Mouse (Mus musculus): ENCODE results near the gene Cmc1. TPM values are rescaled to one million over a fixed set of nuclear protein-coding genes. Genes with fewer than 3 reads are reported as not detected.
"Not testable (repeated sequence)": the region's sequence is repeated elsewhere in the genome, so short reads cannot be mapped to it uniquely, and the experiment has no call there.

The Cmc1 gene
- polyA plus RNA-seq, 1 experiment from 2014 or later, result 14.8 TPM

GRCm38 (mm10) chr9:118157234-118157633 is 7.3 kb upstream of the Cmc1 start:
- 82% methylated on average over 3 of the region's 3 CpGs for WGBS (ENCODE audit: insufficient replicate concordance)
- H3K27ac ChIP-seq (ENCODE audit: low read length), result no peak overlapping the region

GRCm38 (mm10) chr9:118154666-118155065 is 4.7 kb upstream of the Cmc1 start:
- Histone ChIP-seq H3K9ac (ENCODE audit: low read depth, low read length) (no peak overlapping the region), H3K4me1 (ENCODE audit: control insufficient read depth, low read depth, low read length) (no peaks in the 10 kb centered on the region; the same call in 1 of the 2 replicates), H3K4me3 (ENCODE audit: low read depth, low read length) (no peak overlapping the region), H3K4me2 (ENCODE audit: low read depth, low read length) (no peak overlapping the region), H3K36me3 (ENCODE audit: control insufficient read depth, insufficient read depth) (no peaks in the 10 kb centered on the region), H3K27me3 (ENCODE audit: control insufficient read depth, insufficient read depth, low read depth, low read length) (no peaks in the 10 kb centered on the region), H3K27ac (ENCODE audit: low read length) (no peak overlapping the region), H3K9me3 (replicated peaks; ENCODE audit: control insufficient read depth, low read length) (no peaks in the 10 kb centered on the region)
- ATAC-seq (ENCODE audit: low read depth), result no peak
- whole genome bisulfite sequencing (ENCODE audit: insufficient replicate concordance), result 72% methylated on average over 5 of the region's 5 CpGs

More at GRCm38 (mm10) chr9:118157234-118157633, 7.3 kb upstream of the Cmc1 start:
- no peak overlapping the region for H3K4me3 ChIP-seq (ENCODE audit: low read depth, low read length)
- H3K27me3 ChIP-seq (ENCODE audit: control insufficient read depth, insufficient read depth, low read depth, low read length), result no peaks in the 10 kb centered on the region
- H3K9ac ChIP-seq (ENCODE audit: low read depth, low read length), result no peak overlapping the region
- no peaks in the 10 kb centered on the region for H3K9me3 ChIP-seq (replicated peaks; ENCODE audit: control insufficient read depth, low read length)
- no peak for ATAC-seq (ENCODE audit: low read depth)
- no peak overlapping the region for H3K4me2 ChIP-seq (ENCODE audit: low read depth, low read length)
- H3K36me3 ChIP-seq (ENCODE audit: control insufficient read depth, insufficient read depth), result no peaks in the 10 kb centered on the region
- no peaks in the 10 kb centered on the region for H3K4me1 ChIP-seq (ENCODE audit: control insufficient read depth, low read depth, low read length)

- Histone ChIP-seq H3K36me3 (ENCODE audit: control insufficient read depth, insufficient read depth) (no peaks in the 10 kb centered on the region), H3K4me2 (ENCODE audit: low read depth, low read length) (no peak overlapping the region), H3K27me3 (ENCODE audit: control insufficient read depth, insufficient read depth, low read depth, low read length) (no peaks in the 10 kb centered on the region), H3K4me1 (ENCODE audit: control insufficient read depth, low read depth, low read length) (peaks cover 7% of the 10 kb centered on the region), H3K4me3 (ENCODE audit: low read depth, low read length) (peak overlapping the region; percentile 80; the same call in 1 of the 2 replicates), H3K27ac (ENCODE audit: low read length) (no peak overlapping the region), H3K9ac (ENCODE audit: low read depth, low read length) (no peak overlapping the region), H3K9me3 (replicated peaks; ENCODE audit: control insufficient read depth, low read length) (no peaks in the 10 kb centered on the region)
- WGBS (ENCODE audit: insufficient replicate concordance), result 39% methylated on average over 1 of the region's 1 CpGs
- no peak for ATAC-seq (ENCODE audit: low read depth)
Measured at GRCm38 (mm10) chr9:118151221-118151507, 1.2 kb upstream of the Cmc1 start.

- WGBS (ENCODE audit: insufficient replicate concordance), result 64% methylated on average over 20 of the region's 20 CpGs
- H3K9me3 ChIP-seq (replicated peaks; ENCODE audit: control insufficient read depth, low read length), result no peaks in the 10 kb centered on the region
- no peaks in the 10 kb centered on the region for H3K27me3 ChIP-seq (ENCODE audit: control insufficient read depth, insufficient read depth, low read depth, low read length)
- H3K27ac ChIP-seq (ENCODE audit: low read length), result no peak overlapping the region
- H3K4me1 ChIP-seq (ENCODE audit: control insufficient read depth, low read depth, low read length), result peaks cover 7% of the 10 kb centered on the region
- no peaks in the 10 kb centered on the region for H3K36me3 ChIP-seq (ENCODE audit: control insufficient read depth, insufficient read depth)
- ATAC-seq (ENCODE audit: low read depth), result no peak
- peak overlapping the region; percentile 76 for H3K4me2 ChIP-seq (ENCODE audit: low read depth, low read length)
- H3K4me3 ChIP-seq (ENCODE audit: low read depth, low read length), result peak overlapping the region; percentile 80
- peak overlapping the region; percentile 44; the same call in 1 of the 2 replicates for H3K9ac ChIP-seq (ENCODE audit: low read depth, low read length)
Measured at GRCm38 (mm10) chr9:118150429-118151220, 648 bp upstream of the Cmc1 start.

GRCm38 (mm10) chr9:118140356-118140755 is 9.6 kb downstream of the Cmc1 start:
- H3K36me3 ChIP-seq (ENCODE audit: control insufficient read depth, insufficient read depth); H3K4me3 ChIP-seq (ENCODE audit: low read depth, low read length); H3K27ac ChIP-seq (ENCODE audit: low read length); H3K9me3 ChIP-seq (replicated peaks; ENCODE audit: control insufficient read depth, low read length); H3K4me2 ChIP-seq (ENCODE audit: low read depth, low read length); H3K27me3 ChIP-seq (ENCODE audit: control insufficient read depth, insufficient read depth, low read depth, low read length); H3K9ac ChIP-seq (ENCODE audit: low read depth, low read length); H3K4me1 ChIP-seq (ENCODE audit: control insufficient read depth, low read depth, low read length); ATAC-seq (ENCODE audit: low read depth): not testable (repeated sequence)
- WGBS (ENCODE audit: insufficient replicate concordance), result 50% methylated on average over 2 of the region's 3 CpGs

GRCm38 (mm10) chr9:118110360-118110710 is 39.6 kb downstream of the Cmc1 start:
- ATAC-seq (ENCODE audit: low read depth), result no peak
- Histone ChIP-seq H3K27me3 (ENCODE audit: control insufficient read depth, insufficient read depth, low read depth, low read length) (no peaks in the 10 kb centered on the region), H3K9ac (ENCODE audit: low read depth, low read length) (no peak overlapping the region), H3K36me3 (ENCODE audit: control insufficient read depth, insufficient read depth) (no peaks in the 10 kb centered on the region), H3K4me2 (ENCODE audit: low read depth, low read length) (no peak overlapping the region), H3K9me3 (replicated peaks; ENCODE audit: control insufficient read depth, low read length) (no peaks in the 10 kb centered on the region), H3K4me1 (ENCODE audit: control insufficient read depth, low read depth, low read length) (no peaks in the 10 kb centered on the region), H3K27ac (ENCODE audit: low read length) (no peak overlapping the region), H3K4me3 (ENCODE audit: low read depth, low read length) (no peak overlapping the region)
- WGBS (ENCODE audit: insufficient replicate concordance), result 60% methylated on average over 2 of the region's 2 CpGs

- Histone ChIP-seq H3K4me1 (ENCODE audit: control insufficient read depth, low read depth, low read length) (no peaks in the 10 kb centered on the region), H3K4me2 (ENCODE audit: low read depth, low read length) (no peak overlapping the region), H3K4me3 (ENCODE audit: low read depth, low read length) (no peak overlapping the region), H3K27ac (ENCODE audit: low read length) (no peak overlapping the region), H3K27me3 (ENCODE audit: control insufficient read depth, insufficient read depth, low read depth, low read length) (no peaks in the 10 kb centered on the region), H3K9ac (ENCODE audit: low read depth, low read length) (no peak overlapping the region), H3K9me3 (replicated peaks; ENCODE audit: control insufficient read depth, low read length) (no peaks in the 10 kb centered on the region), H3K36me3 (ENCODE audit: control insufficient read depth, insufficient read depth) (no peaks in the 10 kb centered on the region)
- no peak for ATAC-seq (ENCODE audit: low read depth)
- WGBS (ENCODE audit: insufficient replicate concordance), result 56% methylated on average over 7 of the region's 7 CpGs
Measured at GRCm38 (mm10) chr9:118109697-118110359, 40.1 kb downstream of the Cmc1 start.

GRCm38 (mm10) chr9:118108527-118109011 is 41.4 kb downstream of the Cmc1 start:
- WGBS (ENCODE audit: insufficient replicate concordance), result 67% methylated on average over 4 of the region's 4 CpGs

GRCm38 (mm10) chr9:118101802-118102201 is 48.2 kb downstream of the Cmc1 start:
- no peaks in the 10 kb centered on the region for H3K27me3 ChIP-seq (ENCODE audit: control insufficient read depth, insufficient read depth, low read depth, low read length)
- no peak overlapping the region for H3K4me3 ChIP-seq (ENCODE audit: low read depth, low read length)
- H3K9me3 ChIP-seq (replicated peaks; ENCODE audit: control insufficient read depth, low read length), result no peaks in the 10 kb centered on the region
- WGBS (ENCODE audit: insufficient replicate concordance), result 76% methylated on average over 2 of the region's 2 CpGs
- H3K27ac ChIP-seq (ENCODE audit: low read length), result no peak overlapping the region
- ATAC-seq (ENCODE audit: low read depth), result no peak
- no peaks in the 10 kb centered on the region for H3K4me1 ChIP-seq (ENCODE audit: control insufficient read depth, low read depth, low read length)
- H3K9ac ChIP-seq (ENCODE audit: low read depth, low read length), result no peak overlapping the region
- no peaks in the 10 kb centered on the region for H3K36me3 ChIP-seq (ENCODE audit: control insufficient read depth, insufficient read depth)
- no peak overlapping the region for H3K4me2 ChIP-seq (ENCODE audit: low read depth, low read length)

More at GRCm38 (mm10) chr9:118108527-118109011, 41.4 kb downstream of the Cmc1 start:
- H3K9me3 ChIP-seq (replicated peaks; ENCODE audit: control insufficient read depth, low read length), result no peaks in the 10 kb centered on the region
- no peaks in the 10 kb centered on the region for H3K36me3 ChIP-seq (ENCODE audit: control insufficient read depth, insufficient read depth)
- no peak overlapping the region for H3K4me3 ChIP-seq (ENCODE audit: low read depth, low read length)
- no peak overlapping the region for H3K27ac ChIP-seq (ENCODE audit: low read length)
- ATAC-seq (ENCODE audit: low read depth), result no peak
- no peaks in the 10 kb centered on the region for H3K27me3 ChIP-seq (ENCODE audit: control insufficient read depth, insufficient read depth, low read depth, low read length)
- no peaks in the 10 kb centered on the region for H3K4me1 ChIP-seq (ENCODE audit: control insufficient read depth, low read depth, low read length)
- H3K4me2 ChIP-seq (ENCODE audit: low read depth, low read length), result no peak overlapping the region
- H3K9ac ChIP-seq (ENCODE audit: low read depth, low read length), result no peak overlapping the region

All from liver, embryonic 16.5 days (tissue).